Mouse (Mus musculus): ENCODE measurements around the gene Glrp1.

- TF ChIP-seq POLR2A (IDR thresholded peaks at IDR 0.05; ENCODE audit: borderline replicate concordance, low read depth, low read length), result no peak
- no peak for TF ChIP-seq CTCF (IDR thresholded peaks at IDR 0.05; ENCODE audit: low read depth, low read length)
These were observed 3.7 kb upstream of the Glrp1 start for GRCm38 (mm10) chr1:88513613-88514012.

Data from bone marrow macrophage, adult 2 months (primary cell).